Mouse (Mus musculus) urinary bladder, postnatal 4 days (tissue): ENCODE results near the gene Ocm.
A peak's percentile ranks its signal among the peaks of the same experiment; 100 is the strongest.
"Not testable (repeated sequence)": the region's sequence is repeated elsewhere in the genome, so short reads cannot be mapped to it uniquely, and the experiment has no call there.

Experiments
- DNase-seq, 2 experiments: peaks; one replicate each; pipeline ENCODE4 v3.0.0; 2021 to 2022; ENCODE audit warnings: low spot score in 2 of 2

Gene Ocm

GRCm38 (mm10) chr5:144026620-144027263 is at the start of gene Ocm:
Gene Ocm, minus strand, starts transcription at chr5:144026670.
- DNase-seq = no peak

GRCm38 (mm10) chr5:144071249-144071648 is 44.8 kb upstream of the Ocm start:
- no peak for DNase-seq

GRCm38 (mm10) chr5:144070064-144070463 is 43.6 kb upstream of the Ocm start:
- DNase-seq = no peak

- no peak for DNase-seq
These were observed 39.6 kb upstream of the Ocm start for GRCm38 (mm10) chr5:144066036-144066435.

GRCm38 (mm10) chr5:144064093-144064492 is 37.6 kb upstream of the Ocm start:
- DNase-seq = no peak

GRCm38 (mm10) chr5:144054340-144054739 is 27.9 kb upstream of the Ocm start:
- no peak for DNase-seq

- DNase-seq = no peak
These were observed 27.0 kb upstream of the Ocm start for GRCm38 (mm10) chr5:144053450-144053849.

GRCm38 (mm10) chr5:144051268-144051667 is 24.8 kb upstream of the Ocm start:
- DNase-seq = no peak

GRCm38 (mm10) chr5:144049881-144050280 is 23.4 kb upstream of the Ocm start:
- no peak for DNase-seq

- no peak for DNase-seq
These were observed 20.9 kb upstream of the Ocm start for GRCm38 (mm10) chr5:144047324-144047723.

- DNase-seq = no peak
These were observed 16.7 kb upstream of the Ocm start for GRCm38 (mm10) chr5:144043166-144043565.

GRCm38 (mm10) chr5:144040720-144041364 is 14.4 kb upstream of the Ocm start:
- DNase-seq = peak; percentile 57 to 71

GRCm38 (mm10) chr5:144039886-144040285 is 13.4 kb upstream of the Ocm start:
- DNase-seq = no peak

- no peak for DNase-seq
These were observed 12.7 kb upstream of the Ocm start for GRCm38 (mm10) chr5:144039156-144039675.

- no peak for DNase-seq
These were observed 10.5 kb upstream of the Ocm start for GRCm38 (mm10) chr5:144036952-144037351.

GRCm38 (mm10) chr5:144034567-144034966 is 8.1 kb upstream of the Ocm start:
- DNase-seq = no peak

GRCm38 (mm10) chr5:144032491-144032890 is 6.0 kb upstream of the Ocm start:
- DNase-seq = no peak

- DNase-seq = no peak
These were observed 10.6 kb downstream of the Ocm start for GRCm38 (mm10) chr5:144015845-144016244.

- DNase-seq = no peak
These were observed 11.2 kb downstream of the Ocm start for GRCm38 (mm10) chr5:144015312-144015650.

GRCm38 (mm10) chr5:144014551-144015311 is 11.7 kb downstream of the Ocm start, which contains the start of gene Ccz1:
Gene Ccz1, minus strand, starts transcription at chr5:144014877.
- peak; percentile 72 to 74 for DNase-seq

GRCm38 (mm10) chr5:144013366-144014134 is 12.9 kb downstream of the Ocm start:
- DNase-seq = not testable (repeated sequence)
